Mouse (Mus musculus): Measurements from ENCODE around the gene Pcgf3. TPM values are rescaled to one million over a fixed set of nuclear protein-coding genes. Genes with fewer than 3 reads are reported as not detected.
"Not testable (repeated sequence)": the region's sequence is repeated elsewhere in the genome, so short reads cannot be mapped to it uniquely, and the experiment has no call there.

Gene Pcgf3
- polyA plus RNA-seq, 1 experiment from 2014 or later, result 24.3 TPM

- Histone ChIP-seq H3K36me3 (peaks cover 75% of the 10 kb centered on the region), H3K4me1 (replicated peaks) (no peaks in the 10 kb centered on the region), H3K27me3 (ENCODE audit: insufficient read depth, poor library complexity, severe bottlenecking) (no peaks in the 10 kb centered on the region), H3K27ac (no peak overlapping the region), H3K9me3 (no peaks in the 10 kb centered on the region), H3K4me3 (no peak overlapping the region)
- WGBS, result 95% methylated on average over 2 of the region's 2 CpGs
- DNase-seq (ENCODE audit: low spot score), result peak; percentile 18
Measured at GRCm38 (mm10) chr5:108485239-108485638, 24.2 kb downstream of the Pcgf3 start.

- H3K4me1 ChIP-seq (replicated peaks); H3K27me3 ChIP-seq (ENCODE audit: insufficient read depth, poor library complexity, severe bottlenecking); H3K27ac ChIP-seq; DNase-seq (ENCODE audit: low spot score); H3K9me3 ChIP-seq; H3K4me3 ChIP-seq: not testable (repeated sequence)
- WGBS, result 92% methylated on average over 5 of the region's 5 CpGs
- H3K36me3 ChIP-seq, result peaks cover 84% of the 10 kb centered on the region
Measured at GRCm38 (mm10) chr5:108486148-108486547, 25.1 kb downstream of the Pcgf3 start.

- Histone ChIP-seq H3K4me1 (replicated peaks) (no peaks in the 10 kb centered on the region), H3K27ac (no peak overlapping the region), H3K36me3 (peaks cover 97% of the 10 kb centered on the region), H3K27me3 (ENCODE audit: insufficient read depth, poor library complexity, severe bottlenecking) (no peaks in the 10 kb centered on the region), H3K4me3 (no peak overlapping the region), H3K9me3 (no peaks in the 10 kb centered on the region)
- WGBS, result 97% methylated on average over 1 of the region's 1 CpGs
- no peak for DNase-seq (ENCODE audit: low spot score)
Measured at GRCm38 (mm10) chr5:108501573-108501972, 40.5 kb downstream of the Pcgf3 start.

GRCm38 (mm10) chr5:108502286-108502685 is 41.3 kb downstream of the Pcgf3 start:
- no peak overlapping the region for H3K27ac ChIP-seq
- no peaks in the 10 kb centered on the region for H3K9me3 ChIP-seq
- H3K36me3 ChIP-seq, result peaks cover 92% of the 10 kb centered on the region
- H3K27me3 ChIP-seq (ENCODE audit: insufficient read depth, poor library complexity, severe bottlenecking), result no peaks in the 10 kb centered on the region
- 93% methylated on average over 18 of the region's 18 CpGs for WGBS
- no peak for DNase-seq (ENCODE audit: low spot score)
- no peaks in the 10 kb centered on the region for H3K4me1 ChIP-seq (replicated peaks)
- H3K4me3 ChIP-seq, result no peak overlapping the region

GRCm38 (mm10) chr5:108515581-108516361 is 54.7 kb downstream of the Pcgf3 start:
- Histone ChIP-seq H3K27me3 (ENCODE audit: insufficient read depth, poor library complexity, severe bottlenecking) (no peaks in the 10 kb centered on the region), H3K27ac (no peak overlapping the region), H3K9me3 (no peaks in the 10 kb centered on the region), H3K4me1 (replicated peaks) (no peaks in the 10 kb centered on the region), H3K36me3 (no peaks in the 10 kb centered on the region), H3K4me3 (no peak overlapping the region)
- no peak for DNase-seq (ENCODE audit: low spot score)
- WGBS, result 73% methylated on average over 6 of the region's 6 CpGs

GRCm38 (mm10) chr5:108516655-108517054 is 55.6 kb downstream of the Pcgf3 start:
- H3K4me1 ChIP-seq (replicated peaks), result 0 out of 2 replicates have a peak, but pooled peaks cover 4% of the 10 kb centered on the region
- no peak overlapping the region for H3K4me3 ChIP-seq
- no peaks in the 10 kb centered on the region for H3K9me3 ChIP-seq
- DNase-seq (ENCODE audit: low spot score), result no peak
- WGBS, result 86% methylated on average over 3 of the region's 3 CpGs
- no peaks in the 10 kb centered on the region for H3K36me3 ChIP-seq
- H3K27ac ChIP-seq, result no peak overlapping the region
- H3K27me3 ChIP-seq (ENCODE audit: insufficient read depth, poor library complexity, severe bottlenecking), result no peaks in the 10 kb centered on the region

- Histone ChIP-seq H3K9me3 (no peaks in the 10 kb centered on the region), H3K36me3 (no peaks in the 10 kb centered on the region), H3K27ac (no peak overlapping the region), H3K4me3 (no peak overlapping the region), H3K27me3 (ENCODE audit: insufficient read depth, poor library complexity, severe bottlenecking) (no peaks in the 10 kb centered on the region), H3K4me1 (replicated peaks) (0 out of 2 replicates have a peak, but pooled peaks cover 4% of the 10 kb centered on the region)
- 81% methylated on average over 9 of the region's 9 CpGs for WGBS
- DNase-seq (ENCODE audit: low spot score), result no peak
Measured at GRCm38 (mm10) chr5:108518106-108518885, 57.3 kb downstream of the Pcgf3 start.

- 0 out of 2 replicates have a peak, but pooled peaks cover 4% of the 10 kb centered on the region for H3K4me1 ChIP-seq (replicated peaks)
- DNase-seq (ENCODE audit: low spot score), result no peak
- H3K27ac ChIP-seq, result no peak overlapping the region
- H3K36me3 ChIP-seq, result no peaks in the 10 kb centered on the region
- 77% methylated on average over 5 of the region's 5 CpGs for WGBS
- H3K9me3 ChIP-seq, result no peaks in the 10 kb centered on the region
- no peaks in the 10 kb centered on the region for H3K27me3 ChIP-seq (ENCODE audit: insufficient read depth, poor library complexity, severe bottlenecking)
- no peak overlapping the region for H3K4me3 ChIP-seq
Measured at GRCm38 (mm10) chr5:108518951-108519350, 57.9 kb downstream of the Pcgf3 start.

GRCm38 (mm10) chr5:108520153-108520552 is 59.1 kb downstream of the Pcgf3 start:
- H3K4me1 ChIP-seq (replicated peaks), result 0 out of 2 replicates have a peak, but pooled peaks cover 4% of the 10 kb centered on the region

GRCm38 (mm10) chr5:108521016-108521415 is 60.0 kb downstream of the Pcgf3 start:
- Histone ChIP-seq H3K4me1 (replicated peaks) (0 out of 2 replicates have a peak, but pooled peaks cover 4% of the 10 kb centered on the region), H3K27ac (no peak overlapping the region), H3K36me3 (no peaks in the 10 kb centered on the region), H3K4me3 (no peak overlapping the region), H3K27me3 (ENCODE audit: insufficient read depth, poor library complexity, severe bottlenecking) (no peaks in the 10 kb centered on the region), H3K9me3 (no peaks in the 10 kb centered on the region)
- no peak for DNase-seq (ENCODE audit: low spot score)
- WGBS, result 67% methylated on average over 2 of the region's 2 CpGs

More at GRCm38 (mm10) chr5:108520153-108520552, 59.1 kb downstream of the Pcgf3 start:
- Histone ChIP-seq H3K27me3 (ENCODE audit: insufficient read depth, poor library complexity, severe bottlenecking) (no peaks in the 10 kb centered on the region), H3K9me3 (no peaks in the 10 kb centered on the region), H3K4me3 (no peak overlapping the region), H3K27ac (no peak overlapping the region), H3K36me3 (no peaks in the 10 kb centered on the region)
- DNase-seq (ENCODE audit: low spot score), result no peak
- whole genome bisulfite sequencing, result 80% methylated on average over 7 of the region's 7 CpGs

- Histone ChIP-seq H3K4me3 (no peak overlapping the region), H3K27ac (no peak overlapping the region), H3K9me3 (no peaks in the 10 kb centered on the region), H3K4me1 (replicated peaks) (0 out of 2 replicates have a peak, but pooled peaks cover 4% of the 10 kb centered on the region), H3K36me3 (no peaks in the 10 kb centered on the region), H3K27me3 (ENCODE audit: insufficient read depth, poor library complexity, severe bottlenecking) (no peaks in the 10 kb centered on the region)
- no peak for DNase-seq (ENCODE audit: low spot score)
- 80% methylated on average over 3 of the region's 3 CpGs for WGBS
Measured at GRCm38 (mm10) chr5:108521896-108522295, 60.9 kb downstream of the Pcgf3 start.

GRCm38 (mm10) chr5:108522597-108522996 is 61.6 kb downstream of the Pcgf3 start:
- H3K27me3 ChIP-seq (ENCODE audit: insufficient read depth, poor library complexity, severe bottlenecking), result no peaks in the 10 kb centered on the region
- H3K4me1 ChIP-seq (replicated peaks), result 0 out of 2 replicates have a peak, but pooled peaks cover 4% of the 10 kb centered on the region
- DNase-seq (ENCODE audit: low spot score), result no peak
- H3K36me3 ChIP-seq, result no peaks in the 10 kb centered on the region
- H3K9me3 ChIP-seq, result no peaks in the 10 kb centered on the region
- 84% methylated on average over 3 of the region's 3 CpGs for WGBS
- H3K27ac ChIP-seq, result no peak overlapping the region
- H3K4me3 ChIP-seq, result no peak overlapping the region

GRCm38 (mm10) chr5:108534188-108534587 is 73.2 kb downstream of the Pcgf3 start:
- Histone ChIP-seq H3K4me1 (replicated peaks) (no peaks in the 10 kb centered on the region), H3K27me3 (ENCODE audit: insufficient read depth, poor library complexity, severe bottlenecking) (no peaks in the 10 kb centered on the region), H3K27ac (no peak overlapping the region), H3K9me3 (peaks cover 16% of the 10 kb centered on the region), H3K36me3 (no peaks in the 10 kb centered on the region), H3K4me3 (no peak overlapping the region)
- 92% methylated on average over 2 of the region's 2 CpGs for WGBS
- no peak for DNase-seq (ENCODE audit: low spot score)
